Mouse (Mus musculus): ENCODE measurements at regions not wholly inside any gene's neighbourhood (a gene's known extent, or its start where the extent isn't known, plus 50 kb on each side); places are given as distances from the start of the nearest gene placed in this dataset.

DNA sequence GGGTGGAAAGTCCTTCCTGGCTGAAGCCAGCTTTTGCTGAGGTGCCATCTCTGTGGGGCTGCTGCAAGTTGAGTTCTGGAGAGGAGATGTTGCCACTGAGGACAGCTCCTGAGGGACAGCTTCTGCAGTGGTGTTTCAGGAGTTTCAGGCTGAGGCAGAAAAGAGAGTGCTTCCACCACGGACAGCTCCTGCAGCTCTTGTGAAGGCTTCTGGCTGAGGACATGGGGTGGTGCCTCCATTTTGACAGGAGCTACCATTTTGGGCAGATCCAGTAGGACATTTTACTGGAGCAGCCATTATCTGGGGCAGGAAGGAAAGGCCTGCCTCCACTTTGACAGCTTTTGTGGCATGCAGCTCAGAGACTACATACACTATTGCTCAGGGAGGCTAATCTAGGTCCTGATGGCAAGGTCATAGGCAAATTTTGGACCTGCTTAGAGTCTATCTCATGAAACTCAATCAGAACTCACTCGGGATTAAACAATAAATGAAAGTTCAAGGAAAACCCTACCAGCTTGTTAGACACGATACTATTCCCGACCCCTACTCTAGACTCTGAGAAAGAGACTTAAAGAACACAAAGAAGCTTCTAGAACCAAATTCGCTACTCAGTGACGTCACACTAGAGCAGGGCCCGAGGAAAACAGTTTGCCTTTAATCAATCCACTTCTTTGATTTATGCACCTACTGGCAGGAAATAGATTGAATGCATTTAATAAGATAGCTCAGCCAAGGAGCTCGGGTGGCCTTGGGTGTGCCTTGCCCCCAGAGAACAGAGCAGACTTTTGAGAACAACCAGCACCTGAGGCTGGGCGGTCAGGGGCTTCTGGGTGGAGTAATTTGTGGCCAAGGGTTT, 130.7 kb downstream of the Med10 start:
- Histone ChIP-seq H3K36me3 (ENCODE audit: control insufficient read depth, insufficient read depth) (no peaks in the 10 kb centered on the region), H3K79me2 (ENCODE audit: control insufficient read depth, insufficient read depth) (no peaks in the 10 kb centered on the region), H3ac (ENCODE audit: control insufficient read depth, insufficient read length, low read depth) (no peak overlapping the region), H3K27me3 (ENCODE audit: control insufficient read depth, insufficient read depth, insufficient read length) (no peaks in the 10 kb centered on the region), H3K79me3 (ENCODE audit: low read depth) (no peaks in the 10 kb centered on the region), H3K4me3 (ENCODE audit: insufficient read depth, poor library complexity, severe bottlenecking) (no peak overlapping the region)
- TF ChIP-seq MYOG (IDR thresholded peaks at IDR 0.05; ENCODE audit: control insufficient read depth, extremely low read depth, insufficient read length) (no peak), MYOD1 (IDR thresholded peaks at IDR 0.05; ENCODE audit: control insufficient read depth, insufficient read length, low read depth) (no peak), CTCF (IDR thresholded peaks at IDR 0.05; ENCODE audit: control insufficient read depth, insufficient read depth, insufficient read length) (no peak), USF1 (IDR thresholded peaks at IDR 0.05; ENCODE audit: low read depth) (no peak), FOSL1 (IDR thresholded peaks at IDR 0.05; ENCODE audit: insufficient read depth, low read length, poor library complexity, severe bottlenecking) (no peak), MAX (IDR thresholded peaks at IDR 0.05) (no peak), CEBPB (IDR thresholded peaks at IDR 0.05; ENCODE audit: low read depth) (no peak)

- no peaks in the 10 kb centered on the region for H3K79me3 ChIP-seq (ENCODE audit: low read depth)
- TF ChIP-seq MYOD1 (IDR thresholded peaks at IDR 0.05; ENCODE audit: control insufficient read depth, insufficient read length, low read depth) = no peak
- TF ChIP-seq FOSL1 (IDR thresholded peaks at IDR 0.05; ENCODE audit: insufficient read depth, low read length, poor library complexity, severe bottlenecking) = no peak
- no peak for TF ChIP-seq MYOG (IDR thresholded peaks at IDR 0.05; ENCODE audit: control insufficient read depth, extremely low read depth, insufficient read length)
- TF ChIP-seq CTCF (IDR thresholded peaks at IDR 0.05; ENCODE audit: control insufficient read depth, insufficient read depth, insufficient read length) = no peak
- TF ChIP-seq MAX (IDR thresholded peaks at IDR 0.05) = no peak
- no peak for TF ChIP-seq CEBPB (IDR thresholded peaks at IDR 0.05; ENCODE audit: low read depth)
- TF ChIP-seq USF1 (IDR thresholded peaks at IDR 0.05; ENCODE audit: low read depth) = no peak
- no peaks in the 10 kb centered on the region for H3K36me3 ChIP-seq (ENCODE audit: control insufficient read depth, insufficient read depth)
- H3K27me3 ChIP-seq (ENCODE audit: control insufficient read depth, insufficient read depth, insufficient read length) = no peaks in the 10 kb centered on the region
- H3K4me3 ChIP-seq (ENCODE audit: insufficient read depth, poor library complexity, severe bottlenecking) = no peak overlapping the region
- H3ac ChIP-seq (ENCODE audit: control insufficient read depth, insufficient read length, low read depth) = no peak overlapping the region
- no peaks in the 10 kb centered on the region for H3K79me2 ChIP-seq (ENCODE audit: control insufficient read depth, insufficient read depth)
Observed at GRCm38 (mm10) chr13:69933551-69933845, 131.3 kb downstream of the Med10 start.

GRCm38 (mm10) chr13:69939791-69940190, 137.6 kb downstream of the Med10 start:
- no peaks in the 10 kb centered on the region for H3K36me3 ChIP-seq (ENCODE audit: control insufficient read depth, insufficient read depth)
- no peaks in the 10 kb centered on the region for H3K79me3 ChIP-seq (ENCODE audit: low read depth)
- H3K79me2 ChIP-seq (ENCODE audit: control insufficient read depth, insufficient read depth) = no peaks in the 10 kb centered on the region
- no peak overlapping the region for H3ac ChIP-seq (ENCODE audit: control insufficient read depth, insufficient read length, low read depth)
- TF ChIP-seq MAX (IDR thresholded peaks at IDR 0.05) (no peak), MYOD1 (IDR thresholded peaks at IDR 0.05; ENCODE audit: control insufficient read depth, insufficient read length, low read depth) (no peak), CTCF (IDR thresholded peaks at IDR 0.05; ENCODE audit: control insufficient read depth, insufficient read depth, insufficient read length) (no peak), FOSL1 (IDR thresholded peaks at IDR 0.05; ENCODE audit: insufficient read depth, low read length, poor library complexity, severe bottlenecking) (no peak), MYOG (IDR thresholded peaks at IDR 0.05; ENCODE audit: control insufficient read depth, extremely low read depth, insufficient read length) (no peak), CEBPB (IDR thresholded peaks at IDR 0.05; ENCODE audit: low read depth) (no peak), USF1 (IDR thresholded peaks at IDR 0.05; ENCODE audit: low read depth) (no peak)
- no peak overlapping the region for H3K4me3 ChIP-seq (ENCODE audit: insufficient read depth, poor library complexity, severe bottlenecking)
- no peaks in the 10 kb centered on the region for H3K27me3 ChIP-seq (ENCODE audit: control insufficient read depth, insufficient read depth, insufficient read length)

DNA sequence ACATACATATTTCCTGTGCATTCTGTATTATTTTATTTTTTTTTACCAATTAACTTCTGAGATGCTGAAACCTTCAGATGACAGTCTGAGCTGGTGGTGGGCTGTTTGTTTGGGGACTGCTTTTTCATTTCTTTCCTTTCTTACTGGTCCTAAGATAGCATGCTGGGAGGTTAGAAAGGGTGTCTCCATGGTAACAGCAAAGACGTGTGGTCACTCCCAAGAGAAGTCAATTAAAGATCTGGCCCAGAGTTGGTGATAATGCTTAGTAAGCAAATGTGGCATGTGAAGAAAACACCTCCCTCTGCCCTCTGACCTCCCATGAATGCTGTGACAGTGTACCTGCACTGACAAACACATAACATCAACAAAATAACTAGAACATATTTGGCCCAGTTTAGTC, 142.5 kb downstream of the Med10 start:
- TF ChIP-seq CEBPB (IDR thresholded peaks at IDR 0.05; ENCODE audit: low read depth) (no peak), FOSL1 (IDR thresholded peaks at IDR 0.05; ENCODE audit: insufficient read depth, low read length, poor library complexity, severe bottlenecking) (no peak), CTCF (IDR thresholded peaks at IDR 0.05; ENCODE audit: control insufficient read depth, insufficient read depth, insufficient read length) (no peak), MAX (IDR thresholded peaks at IDR 0.05) (no peak), MYOG (IDR thresholded peaks at IDR 0.05; ENCODE audit: control insufficient read depth, extremely low read depth, insufficient read length) (no peak), USF1 (IDR thresholded peaks at IDR 0.05; ENCODE audit: low read depth) (no peak), MYOD1 (IDR thresholded peaks at IDR 0.05; ENCODE audit: control insufficient read depth, insufficient read length, low read depth) (no peak)
- H3K79me3 ChIP-seq (ENCODE audit: low read depth) = no peaks in the 10 kb centered on the region
- no peaks in the 10 kb centered on the region for H3K27me3 ChIP-seq (ENCODE audit: control insufficient read depth, insufficient read depth, insufficient read length)
- H3K4me3 ChIP-seq (ENCODE audit: insufficient read depth, poor library complexity, severe bottlenecking) = no peak overlapping the region
- no peak overlapping the region for H3ac ChIP-seq (ENCODE audit: control insufficient read depth, insufficient read length, low read depth)
- H3K79me2 ChIP-seq (ENCODE audit: control insufficient read depth, insufficient read depth) = no peaks in the 10 kb centered on the region
- H3K36me3 ChIP-seq (ENCODE audit: control insufficient read depth, insufficient read depth) = no peaks in the 10 kb centered on the region

DNA sequence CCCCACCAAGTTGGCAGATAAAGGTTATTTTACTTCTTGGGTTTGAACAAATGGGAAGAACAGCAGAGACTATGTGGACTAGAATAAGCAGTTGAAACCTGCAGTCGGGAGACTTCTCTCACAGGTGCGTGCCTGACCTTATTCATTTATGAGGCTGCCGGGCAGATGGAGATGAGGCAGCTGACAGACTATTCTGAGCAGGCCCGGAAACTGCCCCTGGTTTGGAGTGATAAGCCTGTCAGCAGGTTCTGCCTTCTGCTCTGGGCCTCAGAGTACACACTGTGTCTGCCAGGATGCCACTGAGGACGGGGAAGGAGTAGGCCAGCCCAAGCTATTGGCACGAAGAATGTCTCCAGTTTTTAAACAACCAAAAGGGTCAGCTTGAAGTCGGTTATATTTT, 144.4 kb downstream of the Med10 start:
- Histone ChIP-seq H3ac (ENCODE audit: control insufficient read depth, insufficient read length, low read depth) (no peak overlapping the region), H3K36me3 (ENCODE audit: control insufficient read depth, insufficient read depth) (no peaks in the 10 kb centered on the region), H3K79me3 (ENCODE audit: low read depth) (no peaks in the 10 kb centered on the region), H3K79me2 (ENCODE audit: control insufficient read depth, insufficient read depth) (no peaks in the 10 kb centered on the region), H3K4me3 (ENCODE audit: insufficient read depth, poor library complexity, severe bottlenecking) (no peak overlapping the region), H3K27me3 (ENCODE audit: control insufficient read depth, insufficient read depth, insufficient read length) (no peaks in the 10 kb centered on the region)
- no peak for TF ChIP-seq MYOG (IDR thresholded peaks at IDR 0.05; ENCODE audit: control insufficient read depth, extremely low read depth, insufficient read length)
- TF ChIP-seq MYOD1 (IDR thresholded peaks at IDR 0.05; ENCODE audit: control insufficient read depth, insufficient read length, low read depth) = no peak
- no peak for TF ChIP-seq MAX (IDR thresholded peaks at IDR 0.05)
- no peak for TF ChIP-seq FOSL1 (IDR thresholded peaks at IDR 0.05; ENCODE audit: insufficient read depth, low read length, poor library complexity, severe bottlenecking)
- no peak for TF ChIP-seq CTCF (IDR thresholded peaks at IDR 0.05; ENCODE audit: control insufficient read depth, insufficient read depth, insufficient read length)
- TF ChIP-seq CEBPB (IDR thresholded peaks at IDR 0.05; ENCODE audit: low read depth) = no peak
- TF ChIP-seq USF1 (IDR thresholded peaks at IDR 0.05; ENCODE audit: low read depth) = no peak
